Mouse (Mus musculus): ENCODE measurements at regions not wholly inside any gene's neighbourhood (a gene's known extent, or its start where the extent isn't known, plus 50 kb on each side); places are given as distances from the start of the nearest gene placed in this dataset.

GRCm38 (mm10) chr8:26847009-26847408 is 130.1 kb upstream of the Zfp703 start:
- DNase-seq = no peak

DNA sequence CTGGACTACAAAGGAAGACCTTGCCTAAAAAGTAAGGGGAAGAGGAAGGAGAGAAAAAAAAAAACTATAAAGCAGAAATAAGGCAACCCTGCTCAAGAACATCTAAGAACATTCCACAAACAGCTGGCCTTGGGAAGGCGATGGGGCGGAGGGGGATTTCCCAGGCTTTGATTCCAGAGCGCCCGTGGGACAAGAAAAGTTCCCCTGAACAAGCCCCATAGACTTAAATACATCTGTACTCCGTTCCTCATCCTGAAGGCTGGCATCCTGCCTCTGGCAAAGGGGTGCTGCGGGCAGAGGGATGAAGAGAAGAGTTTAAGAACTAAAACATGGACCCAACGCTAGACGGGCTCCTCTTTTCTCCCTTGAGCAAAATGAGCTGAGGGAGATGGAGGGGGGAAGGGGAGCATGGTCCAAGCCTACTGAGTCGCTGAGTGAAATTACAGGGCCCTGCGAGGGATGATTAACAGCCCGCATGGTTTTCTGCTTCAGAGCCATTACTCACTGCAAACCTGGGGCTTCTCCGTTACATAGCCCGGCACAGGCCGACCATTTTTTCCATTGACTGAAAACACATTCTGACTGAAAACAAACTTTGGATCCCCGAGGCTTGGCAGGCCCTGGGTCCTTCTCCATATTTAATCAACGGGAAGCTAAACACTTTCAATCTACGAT is 128.9 kb upstream of the Zfp703 start:
- no peak for DNase-seq

GRCm38 (mm10) chr8:26848955-26849684 is 128.0 kb upstream of the Zfp703 start:
- DNase-seq = no peak

- DNase-seq = no peak
Observed at GRCm38 (mm10) chr8:26851871-26852800, 125.0 kb upstream of the Zfp703 start.

GRCm38 (mm10) chr8:26852921-26853320 is 124.2 kb upstream of the Zfp703 start:
- DNase-seq = no peak

DNA sequence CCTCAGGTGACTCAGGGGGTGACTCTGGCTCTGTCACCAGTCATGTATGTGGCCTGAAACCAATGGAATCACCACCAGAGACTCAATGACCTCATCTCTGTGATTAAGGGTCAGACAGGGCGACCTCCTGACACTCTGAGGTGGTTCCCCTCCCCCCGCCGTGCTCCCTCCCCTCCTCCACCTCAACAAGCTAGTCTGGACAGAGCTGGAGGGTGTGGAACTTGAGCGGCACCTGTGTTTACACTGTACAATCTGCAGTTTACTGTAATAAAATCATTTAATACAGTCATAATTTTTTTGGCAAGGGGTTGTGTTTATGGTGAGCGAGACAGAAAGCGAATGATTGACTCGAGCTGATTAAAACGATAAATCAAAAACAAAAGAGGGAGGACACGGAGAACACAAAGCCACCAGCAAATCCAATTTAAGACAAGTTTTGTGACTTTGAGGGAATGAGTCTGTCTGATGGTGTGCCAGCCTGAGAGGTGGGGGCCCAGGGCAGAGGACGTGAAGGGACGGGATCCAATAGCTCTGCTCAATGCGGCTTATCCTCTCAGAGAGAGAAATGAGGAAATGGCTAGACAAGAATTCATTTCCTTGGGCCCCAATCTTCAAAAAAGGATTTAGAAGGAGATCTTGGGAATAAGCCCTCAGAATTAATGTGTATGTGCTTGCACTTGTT is 122.4 kb upstream of the Zfp703 start:
- DNase-seq = no peak

- no peak for DNase-seq
Observed at GRCm38 (mm10) chr8:26855256-26855655, 121.9 kb upstream of the Zfp703 start.

- DNase-seq = no peak
Observed at GRCm38 (mm10) chr8:26864571-26864970, 112.6 kb upstream of the Zfp703 start.

- DNase-seq = no peak
Observed at GRCm38 (mm10) chr8:26864971-26865370, 112.2 kb upstream of the Zfp703 start.

- DNase-seq = no peak
Observed at GRCm38 (mm10) chr8:26868101-26868848, 108.8 kb upstream of the Zfp703 start.

GRCm38 (mm10) chr8:26868849-26869110 is 108.3 kb upstream of the Zfp703 start:
- no peak for DNase-seq

DNA sequence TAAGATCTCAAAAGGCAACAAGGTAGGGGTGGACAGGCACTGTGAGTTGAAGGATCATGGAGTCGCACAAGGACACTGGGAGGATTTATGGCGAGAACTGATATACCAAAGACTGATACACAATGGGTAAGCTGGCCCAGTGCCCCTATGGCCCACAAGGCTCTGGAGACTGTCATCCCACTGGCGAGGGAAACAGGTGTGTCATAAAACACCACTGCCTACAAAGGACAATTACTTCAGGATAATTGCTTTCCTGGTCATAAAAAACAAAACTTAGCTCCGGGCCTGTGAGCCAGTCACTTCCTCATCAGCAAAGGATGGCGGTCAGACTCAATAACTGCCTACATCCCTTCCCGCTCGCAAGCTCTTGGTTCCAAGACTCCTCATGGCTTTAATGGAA is 105.3 kb upstream of the Zfp703 start:
- DNase-seq = no peak

DNA sequence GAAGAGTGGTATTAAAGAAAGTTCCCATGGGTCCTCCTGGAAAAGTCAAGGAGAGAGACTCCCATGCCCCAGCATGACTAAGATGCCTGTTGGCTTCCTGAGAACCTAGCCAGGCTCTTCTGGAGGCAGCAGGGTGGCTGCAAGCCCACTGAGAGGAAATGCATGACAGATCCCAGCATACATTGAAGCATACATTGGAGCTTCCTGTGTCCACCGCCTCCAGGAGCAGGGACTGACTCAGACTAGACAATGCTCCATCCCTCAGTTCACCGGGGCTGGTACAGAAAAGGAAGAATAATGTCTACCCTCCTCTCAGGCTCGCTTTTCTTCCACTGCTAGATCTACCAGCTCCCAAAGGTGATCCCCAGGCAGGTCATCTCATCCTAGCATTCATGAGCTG is 104.7 kb upstream of the Zfp703 start:
- no peak for DNase-seq

- DNase-seq = no peak
Observed at GRCm38 (mm10) chr8:26872815-26873214, 104.3 kb upstream of the Zfp703 start.

- no peak for DNase-seq
Observed at GRCm38 (mm10) chr8:26880177-26880576, 96.9 kb upstream of the Zfp703 start.

GRCm38 (mm10) chr8:26881268-26882120 is 95.6 kb upstream of the Zfp703 start:
- DNase-seq = no peak

- no peak for DNase-seq
Observed at GRCm38 (mm10) chr8:26882616-26883015, 94.5 kb upstream of the Zfp703 start.

GRCm38 (mm10) chr8:26883285-26883684 is 93.8 kb upstream of the Zfp703 start:
- no peak for DNase-seq

- DNase-seq = no peak
Observed at GRCm38 (mm10) chr8:26883770-26884169, 93.4 kb upstream of the Zfp703 start.

- no peak for DNase-seq
Observed at GRCm38 (mm10) chr8:26884350-26884749, 92.8 kb upstream of the Zfp703 start.

DNA sequence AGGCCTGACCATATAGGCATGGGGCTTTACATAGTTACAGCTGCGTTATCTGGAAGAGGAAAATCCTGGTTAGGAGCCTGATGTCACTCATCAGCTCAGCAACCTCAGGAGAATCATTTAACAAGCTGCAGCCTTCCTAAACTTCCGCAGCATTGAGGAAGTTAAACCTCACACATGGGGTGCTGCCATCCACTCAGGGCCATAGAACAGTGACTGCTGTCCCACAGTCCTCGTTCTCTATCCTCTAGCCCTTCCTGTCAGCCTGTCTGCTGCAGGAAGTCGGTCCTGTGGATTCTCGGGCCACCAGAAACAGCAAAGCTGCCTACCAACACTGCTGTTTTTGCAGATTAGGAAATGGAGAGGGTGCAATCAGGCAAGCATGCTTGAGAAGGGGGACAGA is 91.8 kb upstream of the Zfp703 start:
- DNase-seq = no peak

All from adrenal gland, postnatal 10 days (tissue).